Mouse (Mus musculus) heart, embryonic 12.5 days (tissue): Measurements from ENCODE around the gene Rfx7. TPM values are rescaled to one million over a fixed set of nuclear protein-coding genes. Genes with fewer than 3 reads are reported as not detected.
"Not testable (repeated sequence)": the region's sequence is repeated elsewhere in the genome, so short reads cannot be mapped to it uniquely, and the experiment has no call there.

Source experiments
- ATAC-seq: fragments of 200-750 bp; cut with Nextera tagmentation; 2 replicates; pipeline ENCODE4 v1.8.0; 2017; ENCODE audit warnings: moderate TSS enrichment, moderate library complexity; ENCODE audit not compliant: insufficient number of reproducible peaks, low FRiP score
- H3K27ac ChIP-seq: fragments of 300-500 bp; sonication (generic); 2 replicates; pipeline ENCODE4 v1.5.1; 2016; ENCODE audit warnings: mild to moderate bottlenecking, moderate library complexity; ENCODE audit not compliant: poor library complexity, severe bottlenecking
- H3K27me3 ChIP-seq: fragments of 300-500 bp; sonication (generic); replicated peaks from 2 replicates; pipeline ENCODE4 v1.6.1; 2016; ENCODE audit warnings: mild to moderate bottlenecking, moderate library complexity
- H3K36me3 ChIP-seq: fragments of 300-500 bp; sonication (generic); 2 replicates; pipeline ENCODE4 v1.6.1; 2016; ENCODE audit warnings: mild to moderate bottlenecking, moderate library complexity
- H3K4me1 ChIP-seq: fragments of 300-500 bp; sonication (generic); replicated peaks from 2 replicates; pipeline ENCODE4 v1.6.1; 2016; ENCODE audit warnings: mild to moderate bottlenecking
- H3K4me2 ChIP-seq: fragments of 300-500 bp; sonication (generic); 2 replicates; pipeline ENCODE4 v1.6.1; 2016; ENCODE audit warnings: mild to moderate bottlenecking, moderate library complexity
- H3K4me3 ChIP-seq: fragments of 300-500 bp; sonication (generic); 2 replicates; pipeline ENCODE4 v1.5.1; 2016; ENCODE audit warnings: mild to moderate bottlenecking
- H3K9ac ChIP-seq: fragments of 300-500 bp; sonication (generic); 2 replicates; pipeline ENCODE4 v1.6.1; 2016; ENCODE audit warnings: mild to moderate bottlenecking, moderate library complexity
- H3K9me3 ChIP-seq: fragments of 300-500 bp; sonication (generic); replicated peaks from 2 replicates; pipeline ENCODE4 v1.6.1; 2016; ENCODE audit warnings: mild to moderate bottlenecking, moderate library complexity
- WGBS: fragments of 180-500 bp; shearing (Covaris S2); methylation state at CpG from one replicate; pipeline ENCODE4 v1.1.7; 2016; 5-methylcytosine and 5-hydroxymethylcytosine counted together
- polyA plus RNA-seq: library from polyadenylated mRNA; unstranded; fragments of >200 nt; fragmentation: Nextera tagmentation; extraction: Ambion mirVana; gene quantifications from 2 replicates; pipeline ENCODE4 v1.2.1, GENCODE M21; 2016

The Rfx7 gene
- polyA plus RNA-seq, 1 experiment from 2014 or later = 10.8 TPM

GRCm38 (mm10) chr9:72558780-72559179 lies 26.7 kb downstream of the Rfx7 start:
- no peak overlapping the region for H3K27ac ChIP-seq
- ATAC-seq = no peak
- no peaks in the 10 kb centered on the region for H3K27me3 ChIP-seq
- no peak overlapping the region for H3K4me2 ChIP-seq
- no peaks in the 10 kb centered on the region for H3K4me1 ChIP-seq
- no peak overlapping the region for H3K4me3 ChIP-seq
- whole genome bisulfite sequencing = 82% methylated on average over 1 of the region's 1 CpGs
- H3K9ac ChIP-seq = no peak overlapping the region
- no peaks in the 10 kb centered on the region for H3K36me3 ChIP-seq
- H3K9me3 ChIP-seq = no peaks in the 10 kb centered on the region

- WGBS = 88% methylated on average over 2 of the region's 2 CpGs
- no peak overlapping the region for H3K4me2 ChIP-seq
- H3K36me3 ChIP-seq = no peaks in the 10 kb centered on the region
- no peak overlapping the region for H3K9ac ChIP-seq
- H3K27ac ChIP-seq = no peak overlapping the region
- H3K4me1 ChIP-seq = no peaks in the 10 kb centered on the region
- H3K4me3 ChIP-seq = no peak overlapping the region
- H3K27me3 ChIP-seq = no peaks in the 10 kb centered on the region
- H3K9me3 ChIP-seq = no peaks in the 10 kb centered on the region
- no peak for ATAC-seq
These were observed 28.3 kb downstream of the Rfx7 start for GRCm38 (mm10) chr9:72560316-72560715.

GRCm38 (mm10) chr9:72563277-72563676 lies 31.2 kb downstream of the Rfx7 start:
- H3K4me3 ChIP-seq = no peak overlapping the region
- H3K4me2 ChIP-seq = no peak overlapping the region
- no peaks in the 10 kb centered on the region for H3K27me3 ChIP-seq
- no peak overlapping the region for H3K27ac ChIP-seq
- no peak for ATAC-seq
- H3K36me3 ChIP-seq = 0 out of 2 replicates have a peak, but pooled peaks cover 4% of the 10 kb centered on the region
- no peak overlapping the region for H3K9ac ChIP-seq
- WGBS = 82% methylated on average over 3 of the region's 3 CpGs
- H3K4me1 ChIP-seq = no peaks in the 10 kb centered on the region
- no peaks in the 10 kb centered on the region for H3K9me3 ChIP-seq

- H3K27me3 ChIP-seq = no peaks in the 10 kb centered on the region
- H3K4me2 ChIP-seq = no peak overlapping the region
- no peak for ATAC-seq
- H3K9ac ChIP-seq = no peak overlapping the region
- 40% methylated on average over 2 of the region's 2 CpGs for WGBS
- H3K27ac ChIP-seq = no peak overlapping the region
- H3K9me3 ChIP-seq = no peaks in the 10 kb centered on the region
- 0 out of 2 replicates have a peak, but pooled peaks cover 4% of the 10 kb centered on the region for H3K36me3 ChIP-seq
- H3K4me1 ChIP-seq = no peaks in the 10 kb centered on the region
- no peak overlapping the region for H3K4me3 ChIP-seq
These were observed 35.1 kb downstream of the Rfx7 start for GRCm38 (mm10) chr9:72567116-72567515.

GRCm38 (mm10) chr9:72580216-72580615 lies 48.2 kb downstream of the Rfx7 start:
- Histone ChIP-seq H3K9ac (no peak overlapping the region), H3K27ac (peak overlapping the region; percentile 43; the same call in 1 of the 2 replicates), H3K4me2 (no peak overlapping the region), H3K27me3 (no peaks in the 10 kb centered on the region), H3K9me3 (no peaks in the 10 kb centered on the region), H3K36me3 (0 out of 2 replicates have a peak, but pooled peaks cover 3% of the 10 kb centered on the region), H3K4me1 (0 out of 2 replicates have a peak, but pooled peaks cover 3% of the 10 kb centered on the region), H3K4me3 (no peak overlapping the region)
- no peak for ATAC-seq
- WGBS = 8% methylated on average over 3 of the region's 3 CpGs

- ATAC-seq = no peak
- WGBS = 96% methylated on average over 1 of the region's 1 CpGs
- H3K9ac ChIP-seq = no peak overlapping the region
- H3K4me3 ChIP-seq = no peak overlapping the region
- no peak overlapping the region for H3K4me2 ChIP-seq
- H3K4me1 ChIP-seq = no peaks in the 10 kb centered on the region
- no peaks in the 10 kb centered on the region for H3K9me3 ChIP-seq
- no peak overlapping the region for H3K27ac ChIP-seq
- no peaks in the 10 kb centered on the region for H3K27me3 ChIP-seq
- H3K36me3 ChIP-seq = peaks cover 3% of the 10 kb centered on the region; the same call in 1 of the 2 replicates
These were observed 58.8 kb downstream of the Rfx7 start for GRCm38 (mm10) chr9:72590861-72591260.

- H3K36me3 ChIP-seq = peaks cover 3% of the 10 kb centered on the region; the same call in 1 of the 2 replicates
- no peaks in the 10 kb centered on the region for H3K27me3 ChIP-seq
- H3K4me2 ChIP-seq = no peak overlapping the region
- ATAC-seq = no peak
- no peaks in the 10 kb centered on the region for H3K9me3 ChIP-seq
- no peak overlapping the region for H3K27ac ChIP-seq
- no peak overlapping the region for H3K9ac ChIP-seq
- H3K4me3 ChIP-seq = no peak overlapping the region
- no peaks in the 10 kb centered on the region for H3K4me1 ChIP-seq
These were observed 60.0 kb downstream of the Rfx7 start for GRCm38 (mm10) chr9:72592016-72592415.

- not testable (repeated sequence) for H3K9me3 ChIP-seq, H3K4me1 ChIP-seq, ATAC-seq, H3K27me3 ChIP-seq, H3K9ac ChIP-seq, H3K27ac ChIP-seq, H3K36me3 ChIP-seq, H3K4me2 ChIP-seq, H3K4me3 ChIP-seq
- 74% methylated on average over 4 of the region's 4 CpGs for WGBS
These were observed 62.6 kb downstream of the Rfx7 start for GRCm38 (mm10) chr9:72594656-72595055.

GRCm38 (mm10) chr9:72600142-72600541 lies 68.1 kb downstream of the Rfx7 start:
- H3K4me3 ChIP-seq = no peak overlapping the region
- no peaks in the 10 kb centered on the region for H3K9me3 ChIP-seq
- ATAC-seq = no peak
- H3K9ac ChIP-seq = no peak overlapping the region
- H3K4me2 ChIP-seq = no peak overlapping the region
- no peaks in the 10 kb centered on the region for H3K27me3 ChIP-seq
- no peaks in the 10 kb centered on the region for H3K36me3 ChIP-seq
- no peaks in the 10 kb centered on the region for H3K4me1 ChIP-seq
- 94% methylated on average over 3 of the region's 3 CpGs for WGBS
- H3K27ac ChIP-seq = no peak overlapping the region

- Histone ChIP-seq H3K9me3 (no peaks in the 10 kb centered on the region), H3K9ac (no peak overlapping the region), H3K36me3 (peaks cover 20% of the 10 kb centered on the region), H3K27me3 (no peaks in the 10 kb centered on the region), H3K4me2 (no peak overlapping the region), H3K4me1 (no peaks in the 10 kb centered on the region), H3K27ac (no peak overlapping the region), H3K4me3 (no peak overlapping the region)
- ATAC-seq = no peak
These were observed 77.7 kb downstream of the Rfx7 start for GRCm38 (mm10) chr9:72609771-72610170.

GRCm38 (mm10) chr9:72613884-72614283 lies 81.8 kb downstream of the Rfx7 start:
- Histone ChIP-seq H3K36me3 (peaks cover 43% of the 10 kb centered on the region), H3K4me3 (no peak overlapping the region), H3K4me2 (no peak overlapping the region), H3K9me3 (no peaks in the 10 kb centered on the region), H3K27me3 (no peaks in the 10 kb centered on the region), H3K9ac (no peak overlapping the region), H3K27ac (no peak overlapping the region), H3K4me1 (no peaks in the 10 kb centered on the region)
- ATAC-seq = no peak
- WGBS = 74% methylated on average over 2 of the region's 2 CpGs

- H3K4me3 ChIP-seq = no peak overlapping the region
- H3K9ac ChIP-seq = 0 out of 2 replicates have a peak overlapping the region, but pooled peaks have one; percentile 30
- whole genome bisulfite sequencing = 79% methylated on average over 6 of the region's 6 CpGs
- no peaks in the 10 kb centered on the region for H3K9me3 ChIP-seq
- H3K27me3 ChIP-seq = no peaks in the 10 kb centered on the region
- H3K36me3 ChIP-seq = peaks cover 46% of the 10 kb centered on the region
- no peaks in the 10 kb centered on the region for H3K4me1 ChIP-seq
- no peak for ATAC-seq
- H3K27ac ChIP-seq = no peak overlapping the region
- no peak overlapping the region for H3K4me2 ChIP-seq
These were observed 82.9 kb downstream of the Rfx7 start for GRCm38 (mm10) chr9:72614786-72615480.
